Mouse (Mus musculus): ENCODE data around the gene Pdk3. TPM values are rescaled to one million over a fixed set of nuclear protein-coding genes. Genes with fewer than 3 reads are reported as not detected.

Pdk3 gene
- 55.3 and 57.8 TPM in 2 replicates for polyA plus RNA-seq (2015; fragmentation: Nextera tagmentation; extraction: Ambion mirVana)

DNA sequence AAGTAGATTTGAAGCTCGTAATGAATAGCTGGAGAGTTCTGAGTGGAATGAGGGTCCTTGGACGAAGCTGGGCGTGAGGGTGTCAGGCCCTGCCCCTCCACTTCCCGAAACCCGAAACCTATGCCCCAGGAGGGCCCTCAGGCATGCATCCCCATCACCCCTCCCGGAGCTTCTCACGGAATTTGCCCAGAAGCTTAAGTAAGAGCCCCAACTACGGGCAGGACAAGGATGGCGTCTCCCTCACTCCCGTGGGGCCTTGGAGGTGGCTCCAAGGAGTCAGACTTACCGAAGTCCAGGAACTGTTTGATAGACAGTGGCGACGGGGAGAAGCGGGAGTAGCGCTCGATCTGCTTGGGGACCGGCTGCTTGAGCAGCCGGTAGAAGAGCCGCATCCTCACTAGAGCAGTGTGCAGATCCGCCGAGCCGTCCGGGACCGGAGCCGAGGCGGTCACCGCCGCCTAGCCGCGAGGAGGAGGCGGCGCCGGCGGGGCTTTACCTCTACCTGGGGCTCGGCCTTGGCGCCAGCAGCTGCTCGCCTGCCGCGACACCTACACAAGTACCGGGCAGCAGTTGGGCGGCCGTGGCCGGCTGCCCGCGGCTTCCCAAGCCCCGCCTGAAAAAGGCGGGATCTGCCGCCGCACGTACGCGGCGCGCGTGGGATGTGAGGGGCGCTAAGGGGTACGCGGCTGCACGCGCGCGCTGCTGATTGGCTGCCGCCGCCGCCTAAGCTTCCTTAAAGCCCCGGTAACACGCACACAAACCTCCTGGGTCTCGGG is at the start of gene Pdk3:
Gene Pdk3 (minus strand): TSS at position 641 of the 776 bp plus-strand sequence.
- H3K9ac ChIP-seq, result peak within 1 kb of the TSS; percentile 60
- H3K27ac ChIP-seq, result peak within 1 kb of the TSS; percentile 90
- no peaks in the 10 kb centered on the region for H3K4me1 ChIP-seq (replicated peaks)
- H3K4me2 ChIP-seq (replicated peaks), result peak within 1 kb of the TSS; percentile 56
- H3K36me3 ChIP-seq, result no peaks in the 10 kb centered on the region
- no peaks in the 10 kb centered on the region for H3K9me3 ChIP-seq
- peak within 1 kb of the TSS; percentile 56 for H3K4me3 ChIP-seq (replicated peaks)
- 23% methylated on average over 66 of the region's 68 CpGs for WGBS
- ATAC-seq, result peak; percentile 98
- no peaks in the 10 kb centered on the region for H3K27me3 ChIP-seq (replicated peaks)

DNA sequence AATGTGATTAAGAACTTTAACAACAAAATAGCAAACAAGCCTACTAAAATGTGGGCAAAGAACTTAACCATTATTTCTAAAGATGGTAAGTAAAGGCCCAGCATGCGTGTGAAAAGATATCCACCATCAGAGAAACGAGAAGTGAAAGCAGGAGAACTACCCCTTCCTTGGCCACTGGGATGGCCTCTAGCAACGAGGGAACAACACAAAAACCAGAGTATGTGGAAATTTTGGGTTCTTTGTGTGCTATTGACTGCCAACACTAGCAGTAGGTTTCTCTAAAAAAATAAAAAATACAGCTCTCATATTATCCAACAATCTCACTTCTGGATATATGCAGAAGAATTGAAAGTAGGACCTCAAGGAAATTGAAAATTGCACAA is 45.6 kb upstream of the Pdk3 start:
- H3K9ac ChIP-seq, result no peak overlapping the region
- no peak overlapping the region for H3K4me3 ChIP-seq (replicated peaks)
- no peak overlapping the region for H3K4me2 ChIP-seq (replicated peaks)
- no peaks in the 10 kb centered on the region for H3K4me1 ChIP-seq (replicated peaks)
- no peaks in the 10 kb centered on the region for H3K9me3 ChIP-seq
- no peaks in the 10 kb centered on the region for H3K36me3 ChIP-seq
- H3K27ac ChIP-seq, result no peak overlapping the region
- H3K27me3 ChIP-seq (replicated peaks), result no peaks in the 10 kb centered on the region
- 0 out of 2 replicates have a peak, but pooled peaks have one; percentile 17 for ATAC-seq
- 67% methylated on average over 3 of the region's 3 CpGs for WGBS

DNA sequence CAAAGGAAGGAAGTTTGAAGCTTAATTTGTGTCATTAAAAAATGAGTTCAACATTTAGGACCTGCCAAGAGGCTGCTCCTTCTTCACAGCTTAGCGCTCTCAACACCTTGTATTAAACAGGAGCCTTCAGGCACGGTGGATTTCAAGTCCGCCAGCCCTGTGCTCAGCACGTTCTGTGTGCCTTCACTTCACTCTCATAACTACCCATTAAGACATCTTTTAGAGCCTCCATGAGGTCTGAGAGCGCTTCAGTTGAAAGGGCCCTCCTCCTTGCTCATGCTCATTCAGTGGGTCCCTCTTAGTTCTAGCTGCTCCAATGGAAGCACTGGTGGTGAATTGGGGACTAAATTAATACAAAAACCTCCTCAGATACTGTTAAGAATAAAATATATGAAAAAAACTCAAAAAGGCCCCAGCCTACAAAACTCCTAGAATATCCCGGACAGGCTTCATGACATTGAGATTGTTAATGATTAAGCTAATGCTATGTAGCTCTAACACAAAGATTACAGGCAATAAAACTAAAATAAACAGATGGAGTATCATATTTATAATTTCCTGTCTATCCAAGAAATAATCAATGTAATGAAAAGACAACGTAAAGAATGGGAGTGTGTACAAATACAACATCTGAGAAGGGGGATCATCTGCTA is 45.1 kb upstream of the Pdk3 start:
- Histone ChIP-seq H3K9me3 (no peaks in the 10 kb centered on the region), H3K27ac (no peak overlapping the region), H3K27me3 (replicated peaks) (no peaks in the 10 kb centered on the region; the same call in 1 of the 2 replicates), H3K4me1 (replicated peaks) (no peaks in the 10 kb centered on the region), H3K36me3 (no peaks in the 10 kb centered on the region), H3K9ac (no peak overlapping the region), H3K4me2 (replicated peaks) (no peak overlapping the region), H3K4me3 (replicated peaks) (no peak overlapping the region)
- peak; percentile 81 for ATAC-seq
- 65% methylated on average over 7 of the region's 7 CpGs for WGBS

- H3K4me3 ChIP-seq (replicated peaks), result no peak overlapping the region
- no peak for ATAC-seq
- H3K9ac ChIP-seq, result no peak overlapping the region
- no peaks in the 10 kb centered on the region for H3K9me3 ChIP-seq
- H3K36me3 ChIP-seq, result no peaks in the 10 kb centered on the region
- no peak overlapping the region for H3K4me2 ChIP-seq (replicated peaks)
- no peak overlapping the region for H3K27ac ChIP-seq
- WGBS, result 46% methylated on average over 2 of the region's 2 CpGs
- H3K4me1 ChIP-seq (replicated peaks), result no peaks in the 10 kb centered on the region
- H3K27me3 ChIP-seq (replicated peaks), result no peaks in the 10 kb centered on the region
Measured at GRCm38 (mm10) chrX:93863393-93863792, 31.4 kb upstream of the Pdk3 start.

DNA sequence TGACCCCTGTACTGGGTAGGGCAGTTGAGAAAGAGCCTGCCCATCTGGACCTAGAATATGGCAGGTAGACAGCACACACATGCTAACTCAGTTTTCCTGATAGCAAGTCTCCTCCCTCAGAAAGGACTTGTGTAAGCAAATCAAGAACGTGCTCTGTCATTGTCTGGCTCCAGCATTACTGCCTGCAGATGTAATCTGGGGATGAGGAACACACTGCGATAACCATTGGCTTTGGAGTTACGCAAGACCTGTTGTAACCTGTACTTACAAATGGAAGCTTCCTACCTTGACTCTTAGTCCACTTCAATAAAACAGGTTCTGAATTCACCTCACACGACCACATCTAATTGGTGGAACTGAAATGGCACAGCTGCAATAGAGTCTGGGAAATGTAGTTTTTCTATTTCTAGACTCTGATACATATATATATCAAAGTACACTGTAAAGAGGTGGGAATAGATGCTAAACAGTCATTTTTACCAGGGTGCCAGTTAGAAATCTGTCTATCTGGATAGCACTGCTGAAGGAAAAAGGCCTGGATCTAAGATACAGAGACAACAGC is 30.6 kb upstream of the Pdk3 start:
- 66% methylated on average over 4 of the region's 4 CpGs for WGBS
- Histone ChIP-seq H3K27me3 (replicated peaks) (no peaks in the 10 kb centered on the region), H3K9ac (no peak overlapping the region), H3K9me3 (no peaks in the 10 kb centered on the region), H3K4me3 (replicated peaks) (no peak overlapping the region), H3K36me3 (no peaks in the 10 kb centered on the region), H3K4me1 (replicated peaks) (no peaks in the 10 kb centered on the region), H3K4me2 (replicated peaks) (no peak overlapping the region), H3K27ac (no peak overlapping the region)
- peak; percentile 93 for ATAC-seq

- no peak overlapping the region for H3K27ac ChIP-seq
- WGBS, result 78% methylated on average over 3 of the region's 3 CpGs
- no peaks in the 10 kb centered on the region for H3K9me3 ChIP-seq
- H3K36me3 ChIP-seq, result no peaks in the 10 kb centered on the region
- ATAC-seq, result no peak
- H3K9ac ChIP-seq, result no peak overlapping the region
- H3K4me2 ChIP-seq (replicated peaks), result no peak overlapping the region
- no peaks in the 10 kb centered on the region for H3K4me1 ChIP-seq (replicated peaks)
- no peak overlapping the region for H3K4me3 ChIP-seq (replicated peaks)
- peaks cover 4% of the 10 kb centered on the region; the same call in 1 of the 2 replicates for H3K27me3 ChIP-seq (replicated peaks)
Measured at GRCm38 (mm10) chrX:93857756-93858155, 25.8 kb upstream of the Pdk3 start.

GRCm38 (mm10) chrX:93832337-93832884 is 410 bp upstream of the Pdk3 start:
- Histone ChIP-seq H3K36me3 (no peaks in the 10 kb centered on the region), H3K27me3 (replicated peaks) (no peaks in the 10 kb centered on the region), H3K9me3 (no peaks in the 10 kb centered on the region), H3K27ac (peak overlapping the region; percentile 90; the same call in 1 of the 2 replicates), H3K4me3 (replicated peaks) (peak overlapping the region; percentile 56), H3K4me1 (replicated peaks) (no peaks in the 10 kb centered on the region), H3K9ac (peak overlapping the region; percentile 40), H3K4me2 (replicated peaks) (peak overlapping the region; percentile 56)
- ATAC-seq, result no peak
- 34% methylated on average over 14 of the region's 14 CpGs for WGBS

DNA sequence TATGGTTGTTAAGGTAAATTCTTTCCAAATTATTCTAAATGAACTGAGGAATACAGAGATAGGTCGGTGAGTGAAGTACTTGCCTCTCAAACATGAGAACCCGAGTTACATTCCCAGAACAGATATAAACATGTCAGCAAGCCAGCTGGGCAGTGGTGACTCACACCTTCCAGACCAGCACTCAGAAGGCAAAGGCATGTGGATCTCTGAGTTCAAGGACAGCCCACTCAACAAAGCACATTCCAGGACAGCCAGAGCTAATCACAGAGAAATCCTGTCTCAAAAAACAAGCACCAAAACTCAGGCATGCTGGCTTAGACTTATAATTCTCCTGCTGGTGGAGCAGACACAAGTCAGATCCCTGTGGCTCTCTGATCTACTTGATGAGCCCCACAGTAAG is 6.2 kb downstream of the Pdk3 start:
- Histone ChIP-seq H3K4me2 (replicated peaks) (no peak overlapping the region), H3K27ac (no peak overlapping the region), H3K9ac (no peak overlapping the region), H3K9me3 (no peaks in the 10 kb centered on the region), H3K27me3 (replicated peaks) (no peaks in the 10 kb centered on the region), H3K4me1 (replicated peaks) (no peaks in the 10 kb centered on the region), H3K36me3 (no peaks in the 10 kb centered on the region), H3K4me3 (replicated peaks) (no peak overlapping the region)
- WGBS, result 48% methylated on average over 2 of the region's 2 CpGs
- no peak for ATAC-seq

DNA sequence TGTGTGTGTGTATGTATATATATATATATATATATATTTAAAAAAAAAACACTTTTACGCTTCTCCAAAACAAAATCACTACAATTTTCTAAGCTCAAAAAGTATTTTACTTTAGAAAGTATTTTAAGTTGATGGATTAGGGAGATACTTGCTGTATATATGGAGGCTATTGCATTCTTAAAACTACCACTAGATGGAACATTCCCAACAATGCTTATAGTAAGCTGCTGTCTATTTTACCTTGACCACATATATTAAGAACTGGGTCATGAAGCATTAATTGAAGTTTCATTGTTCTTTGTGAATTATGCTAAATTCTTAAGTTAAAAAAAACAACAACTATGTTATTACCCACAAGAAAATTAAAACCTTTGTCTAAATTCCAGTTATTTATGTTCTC is 24.0 kb downstream of the Pdk3 start:
- H3K36me3 ChIP-seq, result no peaks in the 10 kb centered on the region
- no peak for ATAC-seq
- no peaks in the 10 kb centered on the region for H3K9me3 ChIP-seq
- no peak overlapping the region for H3K4me3 ChIP-seq (replicated peaks)
- H3K4me1 ChIP-seq (replicated peaks), result no peaks in the 10 kb centered on the region
- no peak overlapping the region for H3K9ac ChIP-seq
- WGBS, result 88% methylated on average over 1 of the region's 1 CpGs
- no peaks in the 10 kb centered on the region for H3K27me3 ChIP-seq (replicated peaks)
- no peak overlapping the region for H3K27ac ChIP-seq
- H3K4me2 ChIP-seq (replicated peaks), result no peak overlapping the region

- ATAC-seq, result no peak
- H3K36me3 ChIP-seq, result no peaks in the 10 kb centered on the region
- H3K9ac ChIP-seq, result no peak overlapping the region
- no peak overlapping the region for H3K4me3 ChIP-seq (replicated peaks)
- H3K27ac ChIP-seq, result no peak overlapping the region
- H3K4me2 ChIP-seq (replicated peaks), result no peak overlapping the region
- no peaks in the 10 kb centered on the region for H3K27me3 ChIP-seq (replicated peaks)
- no peaks in the 10 kb centered on the region for H3K9me3 ChIP-seq
- no peaks in the 10 kb centered on the region for H3K4me1 ChIP-seq (replicated peaks)
Measured at GRCm38 (mm10) chrX:93793168-93793567, 38.8 kb downstream of the Pdk3 start.

DNA sequence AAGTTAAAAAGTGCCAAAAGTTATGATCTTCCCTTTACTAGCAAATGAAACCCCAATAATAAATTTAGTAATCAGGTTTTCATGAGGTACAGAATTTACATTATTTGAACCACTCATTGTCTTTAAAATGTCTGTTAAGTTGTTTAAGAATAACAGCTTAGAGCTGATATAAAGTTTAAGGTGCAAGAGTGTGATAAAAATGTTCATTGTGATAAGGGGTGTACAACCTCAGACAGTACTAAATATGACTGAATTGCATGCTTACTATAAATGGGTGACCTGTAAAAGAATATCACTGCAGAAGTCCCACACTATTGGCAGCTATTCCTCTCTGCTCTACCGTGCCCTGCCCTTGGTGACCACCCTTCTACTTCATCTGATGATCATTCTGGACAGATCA is 42.4 kb downstream of the Pdk3 start:
- H3K4me2 ChIP-seq (replicated peaks), result no peak overlapping the region
- 67% methylated on average over 1 of the region's 1 CpGs for WGBS
- no peak overlapping the region for H3K9ac ChIP-seq
- no peaks in the 10 kb centered on the region for H3K9me3 ChIP-seq
- ATAC-seq, result no peak
- no peak overlapping the region for H3K27ac ChIP-seq
- H3K36me3 ChIP-seq, result no peaks in the 10 kb centered on the region
- H3K27me3 ChIP-seq (replicated peaks), result no peaks in the 10 kb centered on the region
- H3K4me1 ChIP-seq (replicated peaks), result no peaks in the 10 kb centered on the region
- no peak overlapping the region for H3K4me3 ChIP-seq (replicated peaks)

DNA sequence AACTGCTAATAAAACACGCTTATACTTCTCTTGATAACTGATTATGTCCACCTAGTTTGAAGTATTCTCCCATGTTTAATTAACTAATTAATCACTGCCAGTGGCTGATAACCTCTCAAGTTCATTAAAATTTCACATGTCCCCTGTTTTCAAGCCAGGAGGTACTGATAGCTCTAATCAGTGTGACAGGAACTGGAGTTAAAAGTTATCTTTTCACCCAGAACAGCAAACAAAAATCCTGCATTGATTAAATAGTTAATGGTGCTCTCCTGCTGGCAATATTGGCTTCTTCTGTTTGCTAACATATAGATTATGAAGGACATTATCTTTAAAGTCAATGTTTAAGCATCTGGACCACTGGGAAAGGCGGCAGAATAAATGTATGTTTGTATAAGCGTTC is 71.2 kb downstream of the Pdk3 start:
- no peak overlapping the region for H3K4me2 ChIP-seq (replicated peaks)
- no peaks in the 10 kb centered on the region; the same call in 1 of the 2 replicates for H3K27me3 ChIP-seq (replicated peaks)
- H3K4me3 ChIP-seq (replicated peaks), result no peak overlapping the region
- H3K4me1 ChIP-seq (replicated peaks), result no peaks in the 10 kb centered on the region
- no peak overlapping the region for H3K27ac ChIP-seq
- H3K36me3 ChIP-seq, result no peaks in the 10 kb centered on the region
- no peak for ATAC-seq
- H3K9ac ChIP-seq, result no peak overlapping the region
- no peaks in the 10 kb centered on the region for H3K9me3 ChIP-seq
- WGBS, result 67% methylated on average over 3 of the region's 3 CpGs
